Mouse (Mus musculus) stomach, postnatal 0 days (tissue): ENCODE results near the gene 2310079G19Rik.

Source experiments
- CTCF ChIP-seq: IDR thresholded peaks from 2 replicates; pipeline ENCODE4 v1.5.1; 2016; ENCODE audit warnings: antibody characterized with exemption, low read depth, mild to moderate bottlenecking, moderate library complexity
- EP300 ChIP-seq: optimal IDR thresholded peaks from 2 replicates; pipeline ENCODE3; 2016; ENCODE audit warnings: antibody characterized with exemption

GRCm38 (mm10) chr16:88671571-88671970 lies 44.1 kb upstream of the 2310079G19Rik start, which contains the start of gene Krtap27-1:
- TF ChIP-seq CTCF: no peak
- no peak for TF ChIP-seq EP300
